Mouse (Mus musculus) adrenal gland, postnatal 4 days (tissue): ENCODE results near the gene Adamtsl1. TPM values are rescaled to one million over a fixed set of nuclear protein-coding genes. Genes with fewer than 3 reads are reported as not detected.

Experiments used
- DNase-seq, 2 experiments: peaks; one replicate each; pipeline ENCODE4 v3.0.0; 2021 to 2022; ENCODE audit warnings: low spot score in 2 of 2, mixed read lengths in 2 of 2
- total RNA-seq, 2 experiments: library from RNA; stranded (reverse); gene quantifications; 2 replicates each; pipeline ENCODE4 v1.2.3; 2021

The Adamtsl1 gene
- total RNA-seq, 2 experiments from 2014 or later = 15.8 to 20.9 TPM

GRCm38 (mm10) chr4:85916034-85916433, 402.1 kb downstream of the Adamtsl1 start:
- no peak for DNase-seq

GRCm38 (mm10) chr4:85918366-85918765, 404.4 kb downstream of the Adamtsl1 start:
- no peak for DNase-seq

- DNase-seq = no peak
These were observed 406.5 kb downstream of the Adamtsl1 start for GRCm38 (mm10) chr4:85920474-85920873.

- DNase-seq = no peak
These were observed 408.8 kb downstream of the Adamtsl1 start for GRCm38 (mm10) chr4:85922741-85923140.

- DNase-seq = no peak
These were observed 418.2 kb downstream of the Adamtsl1 start for GRCm38 (mm10) chr4:85932129-85932528.

- no peak for DNase-seq
These were observed 425.5 kb downstream of the Adamtsl1 start for GRCm38 (mm10) chr4:85939460-85939859.

GRCm38 (mm10) chr4:85941857-85942256, 427.9 kb downstream of the Adamtsl1 start:
- DNase-seq = no peak

- no peak for DNase-seq
These were observed 439.6 kb downstream of the Adamtsl1 start for GRCm38 (mm10) chr4:85953590-85953989.

- DNase-seq = no peak
These were observed 441.4 kb downstream of the Adamtsl1 start for GRCm38 (mm10) chr4:85955387-85955786.

- DNase-seq = no peak
These were observed 443.3 kb downstream of the Adamtsl1 start for GRCm38 (mm10) chr4:85957266-85957665.

GRCm38 (mm10) chr4:85957879-85958278, 443.9 kb downstream of the Adamtsl1 start:
- DNase-seq = no peak

- DNase-seq = no peak
These were observed 445.0 kb downstream of the Adamtsl1 start for GRCm38 (mm10) chr4:85959019-85959418.

- no peak for DNase-seq
These were observed 462.2 kb downstream of the Adamtsl1 start for GRCm38 (mm10) chr4:85976188-85976587.

- no peak for DNase-seq
These were observed 465.2 kb downstream of the Adamtsl1 start for GRCm38 (mm10) chr4:85979206-85979605.

- no peak for DNase-seq
These were observed 492.6 kb downstream of the Adamtsl1 start for GRCm38 (mm10) chr4:86006596-86006995.

- no peak for DNase-seq
These were observed 499.7 kb downstream of the Adamtsl1 start for GRCm38 (mm10) chr4:86013640-86014039.

GRCm38 (mm10) chr4:86018928-86019327, 505.0 kb downstream of the Adamtsl1 start:
- DNase-seq = no peak

GRCm38 (mm10) chr4:86019586-86019985, 505.6 kb downstream of the Adamtsl1 start:
- no peak for DNase-seq

- DNase-seq = no peak
These were observed 506.6 kb downstream of the Adamtsl1 start for GRCm38 (mm10) chr4:86020372-86021090.

- no peak for DNase-seq
These were observed 510.7 kb downstream of the Adamtsl1 start for GRCm38 (mm10) chr4:86024573-86025160.

- no peak for DNase-seq
These were observed 515.5 kb downstream of the Adamtsl1 start for GRCm38 (mm10) chr4:86029486-86029885.

- DNase-seq = no peak
These were observed 516.2 kb downstream of the Adamtsl1 start for GRCm38 (mm10) chr4:86030208-86030607.

GRCm38 (mm10) chr4:86031041-86031440, 517.1 kb downstream of the Adamtsl1 start:
- peak in 1 of 2 experiments; percentile 44 for DNase-seq
